Mouse (Mus musculus) hindbrain, embryonic 11.5 days (tissue): ENCODE data around the gene Ano8. TPM values are rescaled to one million over a fixed set of nuclear protein-coding genes. Genes with fewer than 3 reads are reported as not detected.

Experiments
- ATAC-seq: fragments of 200-750 bp; cut with Nextera tagmentation; 2 replicates; pipeline ENCODE4 v1.8.0; 2017; ENCODE audit warnings: mild to moderate bottlenecking, moderate TSS enrichment, moderate library complexity; ENCODE audit not compliant: low FRiP score
- DNase-seq: peaks from one replicate; pipeline ENCODE4 v3.0.0-alpha.2; 2015; ENCODE audit warnings: low spot score
- H3K27ac ChIP-seq: fragments of 300-500 bp; sonication (generic); 2 replicates; pipeline ENCODE4 v1.5.1; 2014; ENCODE audit warnings: mild to moderate bottlenecking, low read depth, low read length
- H3K27me3 ChIP-seq: fragments of 300-500 bp; sonication (generic); 2 replicates; pipeline ENCODE4 v1.6.1; 2014; ENCODE audit warnings: mild to moderate bottlenecking, low read length, moderate library complexity, mixed read lengths; ENCODE audit not compliant: control insufficient read depth, insufficient read depth
- H3K36me3 ChIP-seq: fragments of 300-500 bp; sonication (generic); 2 replicates; pipeline ENCODE4 v1.6.1; 2014; ENCODE audit warnings: mild to moderate bottlenecking, low read length, moderate library complexity, mixed read lengths; ENCODE audit not compliant: control insufficient read depth, insufficient read depth
- H3K4me1 ChIP-seq: fragments of 300-500 bp; sonication (generic); replicated peaks from 2 replicates; pipeline ENCODE4 v1.6.1; 2014; ENCODE audit warnings: low read length, mixed read lengths; ENCODE audit not compliant: control insufficient read depth, insufficient read depth
- H3K4me2 ChIP-seq: fragments of 300-500 bp; sonication (generic); replicated peaks from 2 replicates; pipeline ENCODE4 v1.6.1; 2014; ENCODE audit warnings: mild to moderate bottlenecking, low read depth, low read length
- H3K4me3 ChIP-seq: fragments of 300-500 bp; sonication (generic); 2 replicates; pipeline ENCODE4 v1.5.1; 2014; ENCODE audit warnings: low read depth, low read length
- H3K9ac ChIP-seq: fragments of 300-500 bp; sonication (generic); 2 replicates; pipeline ENCODE4 v1.6.1; 2014; ENCODE audit warnings: low read depth, low read length
- H3K9me3 ChIP-seq: fragments of 300-500 bp; sonication (generic); 2 replicates; pipeline ENCODE4 v1.6.1; 2016; ENCODE audit warnings: low read length; ENCODE audit not compliant: control insufficient read depth
- WGBS: fragments of 180-500 bp; shearing (Covaris S2); extraction: QIAGEN DNeasy Blood & Tissue Kit; methylation state at CpG from one replicate; pipeline ENCODE4 v1.1.7; 2014; 5-methylcytosine and 5-hydroxymethylcytosine counted together
- polyA plus RNA-seq: library from polyadenylated mRNA; unstranded; fragments of >200 nt; fragmentation: Nextera tagmentation; extraction: Ambion mirVana; gene quantifications from 2 replicates; pipeline ENCODE4 v1.2.1, GENCODE M21; 2014

Ano8 gene
- polyA plus RNA-seq, 1 experiment from 2014 or later, result 5.8 TPM

DNA sequence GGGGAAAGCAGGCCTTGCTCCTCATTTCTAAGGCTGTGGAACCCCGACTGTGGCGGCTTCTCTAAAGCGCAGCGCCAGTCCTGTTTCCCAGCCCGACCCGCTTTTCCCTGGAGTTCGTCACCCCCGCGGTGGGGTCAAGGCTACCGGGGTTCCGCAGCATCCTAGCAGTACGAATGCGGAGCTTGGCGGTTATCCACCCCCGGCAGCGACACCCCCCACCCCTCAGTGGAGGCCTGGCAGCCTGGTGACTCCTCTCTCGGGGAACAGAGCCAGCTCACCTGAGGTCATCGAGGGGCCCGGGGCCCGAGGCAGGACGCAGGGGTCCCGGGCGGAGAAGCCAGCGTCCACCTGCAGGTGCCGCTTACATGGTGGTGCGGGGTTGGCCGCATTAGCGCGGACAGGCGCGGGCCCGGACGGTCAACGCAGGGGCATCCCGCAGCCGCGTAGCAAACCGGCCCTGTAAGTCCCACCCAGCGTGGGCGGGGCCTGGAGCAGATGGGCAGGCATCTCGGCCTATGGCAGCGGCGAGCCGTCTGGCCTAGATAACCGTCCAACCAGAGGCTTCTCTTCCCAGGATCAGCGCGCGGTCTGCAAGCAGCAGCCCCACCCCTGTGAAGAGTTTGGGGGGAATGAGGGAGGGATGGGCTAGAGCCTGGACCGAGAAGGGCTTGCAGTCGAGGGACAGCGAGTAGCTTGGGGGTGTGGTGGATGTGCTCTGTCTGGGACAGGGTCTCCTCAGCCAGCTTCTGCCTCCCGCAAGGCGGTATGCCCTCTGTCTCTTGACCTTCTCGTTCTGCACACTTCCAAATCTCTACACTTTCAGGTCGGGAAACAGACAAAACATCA lies 22.4 kb downstream of the Ano8 start, which contains the start of gene Abhd8:
Abhd8 (minus strand) TSS at position 468 of the 846 bp plus-strand sequence.
- Histone ChIP-seq H3K4me1 (peaks cover 15% of the 10 kb centered on the region), H3K27me3 (no peaks in the 10 kb centered on the region), H3K9ac (peak within 1 kb of the TSS; percentile 90), H3K9me3 (no peaks in the 10 kb centered on the region), H3K4me2 (peak within 1 kb of the TSS; percentile 85), H3K27ac (peak within 1 kb of the TSS; percentile 77), H3K36me3 (peaks cover 8% of the 10 kb centered on the region; the same call in 1 of the 2 replicates), H3K4me3 (peak within 1 kb of the TSS; percentile 88)
- DNase-seq (peak; percentile 98), ATAC-seq (peak; percentile 80)
- under 1% methylated on average over 51 of the region's 55 CpGs for WGBS

GRCm38 (mm10) chr8:71462786-71463185 lies 23.0 kb downstream of the Ano8 start:
- peak overlapping the region; percentile 88 for H3K4me3 ChIP-seq
- peak overlapping the region; percentile 77 for H3K27ac ChIP-seq
- H3K4me1 ChIP-seq, result peaks cover 15% of the 10 kb centered on the region

DNA sequence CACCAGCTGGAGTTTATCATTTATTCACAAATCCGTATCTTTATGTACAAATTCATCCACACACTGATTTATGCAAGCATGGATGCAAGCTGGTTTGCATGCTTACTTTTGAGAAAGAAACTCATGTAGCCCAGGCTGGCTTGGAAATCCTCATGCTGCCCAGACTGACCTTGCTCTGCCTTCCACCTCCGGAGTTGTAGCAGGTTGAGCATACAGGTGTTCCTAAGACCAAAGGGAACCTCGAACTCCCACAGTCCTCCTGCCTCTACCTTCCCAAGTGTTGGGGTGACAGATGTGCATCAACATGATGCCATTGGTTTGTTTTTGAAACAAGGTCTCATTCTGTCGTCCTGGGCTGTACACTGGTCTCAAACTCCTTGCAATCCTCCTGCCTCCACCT lies 23.6 kb downstream of the Ano8 start:
- WGBS, result 76% methylated on average over 4 of the region's 4 CpGs
- peak overlapping the region; percentile 90; the same call in 1 of the 2 replicates for H3K9ac ChIP-seq
- no peak for DNase-seq
- no peaks in the 10 kb centered on the region for H3K9me3 ChIP-seq
- H3K4me3 ChIP-seq, result peak overlapping the region; percentile 88
- no peaks in the 10 kb centered on the region for H3K27me3 ChIP-seq
- H3K27ac ChIP-seq, result no peak overlapping the region
- peaks cover 15% of the 10 kb centered on the region for H3K4me1 ChIP-seq
- H3K36me3 ChIP-seq, result peaks cover 8% of the 10 kb centered on the region; the same call in 1 of the 2 replicates
- no peak for ATAC-seq
- H3K4me2 ChIP-seq, result peak overlapping the region; percentile 85

More at GRCm38 (mm10) chr8:71462786-71463185, 23.0 kb downstream of the Ano8 start:
- H3K9me3 ChIP-seq, result no peaks in the 10 kb centered on the region
- peak overlapping the region; percentile 85 for H3K4me2 ChIP-seq
- ATAC-seq (peak; percentile 1), DNase-seq (peak; percentile 65)
- H3K36me3 ChIP-seq, result peaks cover 8% of the 10 kb centered on the region; the same call in 1 of the 2 replicates
- H3K27me3 ChIP-seq, result no peaks in the 10 kb centered on the region
- H3K9ac ChIP-seq, result peak overlapping the region; percentile 90
- WGBS, result 7% methylated on average over 16 of the region's 16 CpGs

DNA sequence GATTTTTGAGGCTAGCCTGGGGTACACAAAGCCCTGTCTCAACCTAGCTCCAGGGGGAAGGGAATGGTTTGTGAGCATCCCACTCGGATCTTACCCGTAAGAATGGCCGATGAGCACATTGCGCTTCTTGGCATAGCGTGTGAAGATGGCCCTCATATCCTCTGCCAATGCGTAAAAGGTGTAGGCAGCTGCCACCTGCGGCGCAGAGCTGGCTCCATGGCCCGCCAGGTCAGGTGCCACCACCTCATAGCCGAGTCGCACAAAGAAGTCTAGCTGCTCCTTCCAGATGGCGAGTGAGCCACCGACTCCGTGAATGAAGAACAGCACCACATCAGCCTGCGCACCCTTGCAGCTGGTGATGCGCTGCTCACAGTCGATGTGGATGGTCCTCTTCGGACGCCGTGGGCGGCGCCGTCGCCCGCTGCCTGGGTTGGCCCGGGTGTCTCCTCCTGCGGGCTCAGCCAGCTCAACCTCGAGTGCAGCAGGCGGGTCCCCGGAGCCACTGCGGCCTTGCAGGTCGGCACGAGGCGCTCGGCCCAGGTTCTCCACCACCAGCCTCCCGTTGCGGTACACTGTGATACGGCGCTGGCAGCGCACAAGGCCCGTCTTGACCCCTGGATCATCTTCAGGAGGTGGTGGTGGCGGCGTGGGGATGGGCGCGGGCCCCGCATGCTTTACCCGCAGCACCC lies 24.5 kb downstream of the Ano8 start:
- peaks cover 15% of the 10 kb centered on the region for H3K4me1 ChIP-seq
- 0 out of 2 replicates have a peak overlapping the region, but pooled peaks have one; percentile 2 for H3K4me3 ChIP-seq
- peak overlapping the region; percentile 34; the same call in 1 of the 2 replicates for H3K9ac ChIP-seq
- 84% methylated on average over 46 of the region's 47 CpGs for WGBS
- ATAC-seq (no peak), DNase-seq (no peak)
- no peaks in the 10 kb centered on the region for H3K9me3 ChIP-seq
- no peaks in the 10 kb centered on the region for H3K27me3 ChIP-seq
- no peak overlapping the region for H3K4me2 ChIP-seq
- H3K36me3 ChIP-seq, result peaks cover 8% of the 10 kb centered on the region; the same call in 1 of the 2 replicates
- H3K27ac ChIP-seq, result no peak overlapping the region

DNA sequence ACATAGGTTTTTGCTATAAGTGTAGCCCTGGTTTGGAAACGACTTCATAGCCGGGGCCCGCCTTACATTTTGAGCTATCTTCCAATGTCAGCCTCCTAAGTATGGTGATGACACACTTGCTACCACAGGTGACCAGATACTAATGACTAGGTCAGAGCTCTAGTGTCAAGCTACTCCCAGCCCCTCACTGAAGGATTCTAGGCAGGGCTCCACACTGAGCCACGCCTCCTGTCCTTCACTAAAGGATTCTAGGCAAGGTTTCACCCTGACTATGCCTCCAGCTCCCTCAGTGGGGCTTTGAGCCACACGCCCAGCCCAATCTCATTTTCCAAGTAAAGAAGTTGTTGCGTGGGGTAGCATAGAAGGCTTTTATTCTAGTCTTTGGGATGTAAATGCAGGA lies 25.0 kb downstream of the Ano8 start:
- H3K36me3 ChIP-seq, result peaks cover 8% of the 10 kb centered on the region; the same call in 1 of the 2 replicates
- ATAC-seq (no peak), DNase-seq (no peak)
- H3K4me3 ChIP-seq, result no peak overlapping the region
- no peaks in the 10 kb centered on the region for H3K9me3 ChIP-seq
- H3K27ac ChIP-seq, result no peak overlapping the region
- 93% methylated on average over 6 of the region's 6 CpGs for WGBS
- no peak overlapping the region for H3K9ac ChIP-seq
- H3K27me3 ChIP-seq, result no peaks in the 10 kb centered on the region
- H3K4me2 ChIP-seq, result no peak overlapping the region
- peaks cover 15% of the 10 kb centered on the region for H3K4me1 ChIP-seq

- Histone ChIP-seq H3K4me3 (no peak overlapping the region), H3K9me3 (no peaks in the 10 kb centered on the region), H3K4me1 (peaks cover 10% of the 10 kb centered on the region), H3K27me3 (no peaks in the 10 kb centered on the region), H3K4me2 (no peak overlapping the region), H3K9ac (no peak overlapping the region), H3K27ac (no peak overlapping the region), H3K36me3 (peaks cover 8% of the 10 kb centered on the region; the same call in 1 of the 2 replicates)
- WGBS, result 81% methylated on average over 20 of the region's 20 CpGs
- DNase-seq, result no peak
- no peak for ATAC-seq
These were observed 28.0 kb downstream of the Ano8 start for GRCm38 (mm10) chr8:71457659-71458270.

DNA sequence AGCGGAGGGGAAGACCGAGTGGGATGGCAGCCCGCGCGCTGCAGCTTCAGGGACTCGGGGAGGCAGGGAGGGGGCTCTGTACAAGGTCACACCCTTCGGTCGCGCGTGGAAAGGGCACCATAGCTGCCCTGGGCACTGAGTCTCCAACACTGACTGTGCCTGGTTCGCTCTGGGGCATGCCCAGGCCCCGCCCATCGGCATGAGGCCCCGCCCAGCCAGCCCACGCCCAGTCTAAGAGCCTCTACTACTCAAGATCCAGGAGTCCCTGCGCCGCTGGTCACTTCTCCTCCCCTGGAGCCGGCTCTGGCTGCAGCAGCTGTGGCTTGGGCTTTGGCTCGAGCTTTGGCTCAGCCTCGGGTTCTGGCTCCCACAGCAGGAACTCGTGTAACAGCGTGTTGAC lies 28.9 kb downstream of the Ano8 start:
- WGBS, result 41% methylated on average over 22 of the region's 22 CpGs
- Histone ChIP-seq H3K4me2 (no peak overlapping the region), H3K4me1 (peaks cover 3% of the 10 kb centered on the region; the same call in 1 of the 2 replicates), H3K9ac (no peak overlapping the region), H3K27me3 (no peaks in the 10 kb centered on the region), H3K27ac (no peak overlapping the region), H3K9me3 (no peaks in the 10 kb centered on the region), H3K4me3 (no peak overlapping the region), H3K36me3 (peaks cover 8% of the 10 kb centered on the region; the same call in 1 of the 2 replicates)
- no peak; the same call in 1 of the 2 replicates for ATAC-seq
- DNase-seq, result no peak

DNA sequence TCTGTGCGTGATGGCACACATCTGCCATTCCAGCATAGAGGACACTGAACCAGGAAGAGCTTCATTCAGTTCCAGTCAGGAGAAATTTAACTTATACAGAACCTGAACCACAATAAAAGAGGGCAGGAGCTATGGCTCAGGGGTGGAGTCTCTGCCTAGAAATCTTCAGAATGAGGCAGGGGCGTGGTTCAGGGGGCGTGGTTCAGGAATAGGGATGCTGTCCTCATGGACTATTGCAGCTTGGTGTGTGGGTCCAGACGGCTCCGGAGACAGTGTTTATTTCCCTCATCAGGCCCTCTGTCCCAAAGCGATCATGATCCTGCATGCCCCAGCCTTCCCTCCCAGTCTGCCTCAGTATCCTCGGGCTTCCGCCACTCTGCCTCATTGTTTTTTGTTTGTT lies 31.1 kb downstream of the Ano8 start:
- 85% methylated on average over 8 of the region's 8 CpGs for WGBS
- no peak for DNase-seq

More for the DNA sequence above, 31.1 kb downstream of the Ano8 start:
- no peaks in the 10 kb centered on the region for H3K27me3 ChIP-seq
- no peak for ATAC-seq
- no peak overlapping the region for H3K4me2 ChIP-seq
- H3K4me3 ChIP-seq, result no peak overlapping the region
- no peaks in the 10 kb centered on the region for H3K4me1 ChIP-seq
- H3K9ac ChIP-seq, result no peak overlapping the region
- no peaks in the 10 kb centered on the region for H3K36me3 ChIP-seq
- H3K27ac ChIP-seq, result no peak overlapping the region
- H3K9me3 ChIP-seq, result no peaks in the 10 kb centered on the region
